Mouse (Mus musculus) liver, postnatal 0 days (tissue): ENCODE data around the gene Cacul1.

Experiments used
- CTCF ChIP-seq: sonication (generic); IDR thresholded peaks from 2 replicates; pipeline ENCODE4 v1.5.1; 2016; ENCODE audit warnings: antibody characterized with exemption, low read depth
- EP300 ChIP-seq: IDR thresholded peaks from 2 replicates; pipeline ENCODE4 v1.6.1; 2016; ENCODE audit warnings: antibody characterized with exemption, low read depth, mild to moderate bottlenecking

DNA sequence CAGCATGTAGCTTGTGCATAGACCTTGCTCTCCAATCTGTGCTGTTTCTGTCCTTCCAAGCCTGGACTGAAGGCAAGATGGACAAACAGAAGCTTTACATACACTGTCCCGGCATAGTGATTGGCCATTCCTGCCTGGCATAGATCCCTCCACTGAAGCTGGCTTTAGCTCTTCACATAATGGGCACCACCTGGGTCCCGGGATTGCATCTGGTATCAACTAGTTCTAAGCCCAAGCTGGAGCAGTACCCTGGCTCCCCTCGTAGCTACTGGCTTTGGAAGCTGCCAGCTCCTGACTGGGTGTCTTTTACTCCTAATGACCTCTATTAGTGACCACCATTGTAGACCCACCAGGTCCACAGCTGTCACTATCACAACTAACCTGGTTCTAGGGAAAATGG, 22.8 kb upstream of the Cacul1 start:
- no peak for TF ChIP-seq CTCF
- no peak for TF ChIP-seq EP300
